Mouse (Mus musculus): Measurements from ENCODE around the gene Nup93. TPM values are rescaled to one million over a fixed set of nuclear protein-coding genes. Genes with fewer than 3 reads are reported as not detected.

Nup93 gene
- polyA plus RNA-seq, 1 experiment from 2014 or later: 60.9 TPM

DNA sequence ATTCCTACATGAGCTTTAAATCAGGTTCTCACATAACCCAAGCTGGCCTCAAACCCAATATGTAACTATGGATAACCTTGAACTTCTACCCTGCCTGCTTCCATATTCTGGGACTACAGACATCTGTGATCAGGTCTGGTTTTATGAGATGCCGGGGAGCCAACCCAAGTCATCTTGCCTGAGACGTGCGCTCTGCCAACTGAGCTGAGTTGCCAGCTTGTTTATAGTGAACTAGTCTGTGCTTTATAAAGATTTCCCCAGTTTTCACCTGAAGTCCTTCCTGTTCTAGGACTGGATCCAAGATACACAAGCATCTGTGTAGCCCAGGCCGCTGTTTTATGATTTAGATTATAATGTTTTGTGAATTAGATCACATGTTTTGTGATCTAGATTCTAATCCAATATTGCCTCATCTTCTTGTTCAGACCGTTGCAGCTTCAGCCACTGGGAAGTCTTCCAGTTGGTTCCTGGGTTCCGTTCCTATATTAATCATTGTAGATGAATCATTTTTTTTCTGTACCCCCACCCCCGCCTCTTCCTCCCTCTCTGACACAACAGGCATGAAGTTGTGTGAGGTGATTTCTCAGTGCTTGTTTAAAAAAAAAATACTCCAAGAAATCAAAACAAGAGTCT lies 19.7 kb upstream of the Nup93 start:
- Histone ChIP-seq H3K27ac (replicated peaks; ENCODE audit: low read depth, low read length) (no peak overlapping the region), H3K9ac (ENCODE audit: low read depth, low read length) (no peak overlapping the region), H3K27me3 (replicated peaks; ENCODE audit: control insufficient read depth, insufficient read depth, low read length) (no peaks in the 10 kb centered on the region), H3K36me3 (ENCODE audit: control insufficient read depth, insufficient read depth, low read length) (no peaks in the 10 kb centered on the region), H3K9me3 (ENCODE audit: control insufficient read depth, low read length) (no peaks in the 10 kb centered on the region), H3K4me2 (ENCODE audit: low read depth, low read length) (no peak overlapping the region), H3K4me1 (ENCODE audit: control insufficient read depth, insufficient read depth, low read length) (no peaks in the 10 kb centered on the region), H3K4me3 (ENCODE audit: low read depth, low read length) (no peak overlapping the region)
- DNase-seq (ENCODE audit: low spot score) (no peak), ATAC-seq (ENCODE audit: low read depth) (no peak)
- WGBS: 80% methylated on average over 7 of the region's 7 CpGs

DNA sequence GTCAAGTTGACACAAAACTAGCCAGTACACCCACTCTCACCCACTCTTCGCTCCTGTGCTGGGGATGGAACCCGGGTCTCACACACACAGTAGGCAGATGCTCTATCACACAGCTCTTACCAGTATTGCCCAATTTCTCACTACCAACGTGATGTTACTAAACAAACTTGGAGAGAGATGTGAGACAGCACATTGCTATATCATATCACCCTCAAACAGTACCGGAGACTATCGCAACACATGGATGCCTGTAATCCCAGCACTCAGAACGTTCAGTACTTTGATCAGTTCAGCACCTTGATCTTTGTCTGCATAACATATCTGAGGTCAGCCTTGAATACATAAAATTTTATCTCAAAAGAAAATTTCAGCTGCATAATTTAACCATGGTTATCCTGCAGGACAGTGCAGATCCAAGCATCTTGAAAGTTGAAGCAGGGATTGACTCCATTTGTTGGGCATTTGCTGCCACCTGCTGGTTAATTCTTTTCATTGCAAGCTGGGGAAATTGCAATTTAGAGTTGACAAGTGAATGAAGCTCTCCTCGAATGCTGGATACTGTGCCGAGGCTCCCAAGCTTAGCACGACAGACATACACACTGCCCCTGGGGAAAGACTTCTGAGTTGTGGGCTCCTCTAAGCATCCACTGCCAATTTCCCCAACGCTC lies 15.0 kb upstream of the Nup93 start:
- 0 out of 2 replicates have a peak overlapping the region, but pooled peaks have one; percentile 35 for H3K9ac ChIP-seq (ENCODE audit: low read depth, low read length)
- no peaks in the 10 kb centered on the region for H3K36me3 ChIP-seq (ENCODE audit: control insufficient read depth, insufficient read depth, low read length)
- ATAC-seq (ENCODE audit: low read depth): peak; percentile 57
- peak; percentile 72 for DNase-seq (ENCODE audit: low spot score)
- H3K27ac ChIP-seq (replicated peaks; ENCODE audit: low read depth, low read length): no peak overlapping the region
- no peak overlapping the region for H3K4me3 ChIP-seq (ENCODE audit: low read depth, low read length)
- H3K4me2 ChIP-seq (ENCODE audit: low read depth, low read length): peak overlapping the region; percentile 20
- WGBS: 42% methylated on average over 10 of the region's 10 CpGs
- H3K27me3 ChIP-seq (replicated peaks; ENCODE audit: control insufficient read depth, insufficient read depth, low read length): no peaks in the 10 kb centered on the region
- H3K9me3 ChIP-seq (ENCODE audit: control insufficient read depth, low read length): no peaks in the 10 kb centered on the region
- no peaks in the 10 kb centered on the region for H3K4me1 ChIP-seq (ENCODE audit: control insufficient read depth, insufficient read depth, low read length)

DNA sequence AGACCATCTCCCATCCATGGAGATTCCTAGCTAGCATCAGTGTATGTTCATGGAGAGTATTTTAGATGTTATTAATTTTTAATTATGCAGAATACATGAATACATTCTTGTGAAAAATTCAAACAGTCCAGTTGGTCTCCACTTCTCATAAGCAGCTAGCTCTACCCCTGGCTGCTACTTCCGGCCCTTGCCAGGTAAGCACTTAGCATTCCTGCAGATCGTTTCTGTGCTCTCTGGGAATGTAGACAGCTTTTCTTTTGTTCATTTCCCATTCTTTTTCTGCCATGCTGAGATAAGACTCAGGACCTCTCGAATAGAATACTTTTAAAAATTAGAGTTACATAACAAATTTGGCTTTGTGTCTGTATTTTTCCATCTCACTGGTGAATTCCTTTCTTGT lies 10.3 kb upstream of the Nup93 start:
- WGBS: 68% methylated on average over 3 of the region's 3 CpGs
- DNase-seq (ENCODE audit: low spot score) (no peak), ATAC-seq (ENCODE audit: low read depth) (no peak)
- H3K9me3 ChIP-seq (ENCODE audit: control insufficient read depth, low read length): no peaks in the 10 kb centered on the region
- no peak overlapping the region for H3K4me3 ChIP-seq (ENCODE audit: low read depth, low read length)
- no peaks in the 10 kb centered on the region for H3K4me1 ChIP-seq (ENCODE audit: control insufficient read depth, insufficient read depth, low read length)
- H3K27me3 ChIP-seq (replicated peaks; ENCODE audit: control insufficient read depth, insufficient read depth, low read length): no peaks in the 10 kb centered on the region; the same call in 1 of the 2 replicates
- H3K36me3 ChIP-seq (ENCODE audit: control insufficient read depth, insufficient read depth, low read length): no peaks in the 10 kb centered on the region
- no peak overlapping the region for H3K4me2 ChIP-seq (ENCODE audit: low read depth, low read length)
- H3K9ac ChIP-seq (ENCODE audit: low read depth, low read length): no peak overlapping the region
- no peak overlapping the region for H3K27ac ChIP-seq (replicated peaks; ENCODE audit: low read depth, low read length)

DNA sequence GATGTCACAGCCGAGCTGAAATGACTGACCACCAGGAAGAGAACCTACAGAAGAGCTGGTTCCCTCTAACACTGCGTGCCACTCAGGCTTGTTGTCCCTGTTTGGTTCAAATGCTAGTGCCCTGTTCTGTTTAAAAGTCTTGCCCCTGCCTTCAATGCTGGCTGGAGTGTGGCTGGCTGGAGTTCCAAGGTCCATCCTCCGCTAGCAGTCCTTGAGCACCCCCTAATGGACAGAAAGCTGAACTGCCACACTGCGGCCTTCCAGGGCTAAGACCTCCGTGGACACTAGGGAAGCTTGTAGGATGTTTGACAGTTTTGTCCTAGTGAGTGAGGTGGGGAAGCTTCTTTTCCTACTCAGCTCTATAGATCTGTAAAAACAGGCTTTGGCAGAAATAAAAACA lies 8.6 kb upstream of the Nup93 start:
- H3K9me3 ChIP-seq (ENCODE audit: control insufficient read depth, low read length): no peaks in the 10 kb centered on the region
- DNase-seq (ENCODE audit: low spot score) (peak; percentile 60), ATAC-seq (ENCODE audit: low read depth) (0 out of 2 replicates have a peak, but pooled peaks have one; percentile 44)
- WGBS: 23% methylated on average over 5 of the region's 5 CpGs
- no peaks in the 10 kb centered on the region; the same call in 1 of the 2 replicates for H3K27me3 ChIP-seq (replicated peaks; ENCODE audit: control insufficient read depth, insufficient read depth, low read length)
- no peak overlapping the region for H3K4me3 ChIP-seq (ENCODE audit: low read depth, low read length)
- H3K9ac ChIP-seq (ENCODE audit: low read depth, low read length): no peak overlapping the region
- H3K27ac ChIP-seq (replicated peaks; ENCODE audit: low read depth, low read length): no peak overlapping the region
- H3K4me2 ChIP-seq (ENCODE audit: low read depth, low read length): no peak overlapping the region
- H3K4me1 ChIP-seq (ENCODE audit: control insufficient read depth, insufficient read depth, low read length): no peaks in the 10 kb centered on the region
- no peaks in the 10 kb centered on the region for H3K36me3 ChIP-seq (ENCODE audit: control insufficient read depth, insufficient read depth, low read length)

DNA sequence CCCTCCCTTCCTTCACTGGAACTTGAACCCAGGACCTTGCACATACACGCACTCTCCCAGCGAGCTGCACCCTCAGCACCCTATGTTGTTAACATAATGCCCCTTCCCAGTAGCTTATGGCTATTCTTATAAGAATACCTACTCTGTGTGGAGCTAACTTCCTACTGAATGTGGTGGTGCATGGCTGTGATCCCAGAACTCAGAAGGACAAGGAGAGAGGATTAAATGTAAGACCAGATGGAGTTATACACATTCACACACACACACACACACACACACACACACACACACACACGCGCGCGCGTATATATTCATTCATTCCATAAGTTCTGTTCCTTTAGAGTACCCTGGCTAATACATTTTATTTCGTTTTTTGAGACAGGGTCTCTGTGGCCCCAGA lies 8.1 kb upstream of the Nup93 start:
- no peak overlapping the region for H3K27ac ChIP-seq (replicated peaks; ENCODE audit: low read depth, low read length)
- H3K4me1 ChIP-seq (ENCODE audit: control insufficient read depth, insufficient read depth, low read length): no peaks in the 10 kb centered on the region
- no peak overlapping the region for H3K4me2 ChIP-seq (ENCODE audit: low read depth, low read length)
- no peak overlapping the region for H3K9ac ChIP-seq (ENCODE audit: low read depth, low read length)
- H3K27me3 ChIP-seq (replicated peaks; ENCODE audit: control insufficient read depth, insufficient read depth, low read length): no peaks in the 10 kb centered on the region; the same call in 1 of the 2 replicates
- H3K4me3 ChIP-seq (ENCODE audit: low read depth, low read length): no peak overlapping the region
- no peaks in the 10 kb centered on the region for H3K9me3 ChIP-seq (ENCODE audit: control insufficient read depth, low read length)
- WGBS: 64% methylated on average over 8 of the region's 8 CpGs
- ATAC-seq (ENCODE audit: low read depth) (no peak), DNase-seq (ENCODE audit: low spot score) (no peak)
- no peaks in the 10 kb centered on the region for H3K36me3 ChIP-seq (ENCODE audit: control insufficient read depth, insufficient read depth, low read length)

DNA sequence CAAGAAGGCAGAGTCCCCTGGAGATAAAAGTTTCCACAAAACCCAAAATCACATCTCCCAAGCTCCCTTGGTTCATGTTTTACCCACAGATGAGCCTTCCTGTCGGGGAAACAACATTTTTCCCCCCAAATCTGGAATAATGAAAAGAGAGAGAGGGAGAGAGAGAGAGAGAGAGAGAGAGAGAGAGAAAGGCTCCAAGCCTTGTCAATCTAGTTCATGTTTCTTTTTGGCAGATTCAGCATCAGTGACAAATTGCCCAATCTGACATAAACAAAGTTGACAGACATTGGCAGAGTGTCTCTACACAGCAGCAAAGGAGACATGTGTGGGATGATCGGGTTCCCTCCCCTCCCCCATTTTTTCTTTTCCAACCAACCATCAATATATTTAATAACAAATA lies 6.9 kb upstream of the Nup93 start:
- ATAC-seq (ENCODE audit: low read depth): no peak
- WGBS: 64% methylated on average over 2 of the region's 2 CpGs
- H3K4me3 ChIP-seq (ENCODE audit: low read depth, low read length): no peak overlapping the region
- H3K4me1 ChIP-seq (ENCODE audit: control insufficient read depth, insufficient read depth, low read length): no peaks in the 10 kb centered on the region
- no peak for DNase-seq (ENCODE audit: low spot score)
- H3K9ac ChIP-seq (ENCODE audit: low read depth, low read length): no peak overlapping the region
- H3K27ac ChIP-seq (replicated peaks; ENCODE audit: low read depth, low read length): no peak overlapping the region
- no peaks in the 10 kb centered on the region for H3K36me3 ChIP-seq (ENCODE audit: control insufficient read depth, insufficient read depth, low read length)
- no peaks in the 10 kb centered on the region for H3K9me3 ChIP-seq (ENCODE audit: control insufficient read depth, low read length)
- H3K27me3 ChIP-seq (replicated peaks; ENCODE audit: control insufficient read depth, insufficient read depth, low read length): no peaks in the 10 kb centered on the region; the same call in 1 of the 2 replicates
- no peak overlapping the region for H3K4me2 ChIP-seq (ENCODE audit: low read depth, low read length)

DNA sequence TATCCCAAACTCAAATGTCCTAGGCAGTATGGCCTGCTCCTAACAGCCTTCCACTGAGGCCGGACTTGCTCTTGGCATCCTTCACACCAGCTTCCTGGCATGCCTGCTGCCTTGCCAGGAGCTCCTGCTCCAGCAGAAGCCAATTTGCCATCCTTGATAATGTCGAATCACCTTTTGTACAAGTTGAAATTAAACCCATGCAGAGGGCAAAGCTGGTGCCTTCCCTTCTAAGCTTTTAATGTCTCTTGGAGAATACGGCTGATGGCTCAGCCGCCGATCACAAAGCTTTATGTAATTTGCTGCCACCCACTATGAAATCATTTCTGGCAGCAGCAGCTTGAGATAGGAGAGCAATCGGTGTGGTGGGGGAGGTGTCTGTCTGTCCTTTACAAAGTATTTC lies 4.7 kb upstream of the Nup93 start:
- H3K4me1 ChIP-seq (ENCODE audit: control insufficient read depth, insufficient read depth, low read length): no peaks in the 10 kb centered on the region
- no peaks in the 10 kb centered on the region for H3K36me3 ChIP-seq (ENCODE audit: control insufficient read depth, insufficient read depth, low read length)
- no peaks in the 10 kb centered on the region for H3K9me3 ChIP-seq (ENCODE audit: control insufficient read depth, low read length)
- H3K4me2 ChIP-seq (ENCODE audit: low read depth, low read length): no peak overlapping the region
- ATAC-seq (ENCODE audit: low read depth): no peak
- WGBS: 67% methylated on average over 6 of the region's 6 CpGs
- H3K27me3 ChIP-seq (replicated peaks; ENCODE audit: control insufficient read depth, insufficient read depth, low read length): no peaks in the 10 kb centered on the region; the same call in 1 of the 2 replicates
- H3K27ac ChIP-seq (replicated peaks; ENCODE audit: low read depth, low read length): no peak overlapping the region
- DNase-seq (ENCODE audit: low spot score): no peak
- no peak overlapping the region for H3K9ac ChIP-seq (ENCODE audit: low read depth, low read length)
- no peak overlapping the region for H3K4me3 ChIP-seq (ENCODE audit: low read depth, low read length)

DNA sequence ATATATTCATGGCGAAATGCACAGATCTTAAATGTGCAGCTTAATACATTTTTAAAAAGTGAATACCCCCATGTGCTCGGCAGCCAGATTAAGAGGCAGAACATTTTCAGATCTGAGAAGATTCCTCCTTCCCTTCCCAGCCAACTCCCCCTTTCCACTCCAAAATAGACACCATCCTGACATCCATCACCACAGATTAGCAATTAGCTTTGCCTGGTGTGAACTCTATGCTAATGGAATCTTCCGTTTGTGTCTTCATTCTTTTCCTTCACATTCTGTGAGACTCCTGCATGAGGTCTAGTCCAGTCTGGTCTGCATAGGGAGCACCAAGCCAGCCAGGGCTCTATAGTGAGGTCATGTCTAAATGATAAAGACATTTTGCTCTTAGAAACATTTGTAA lies 4.1 kb upstream of the Nup93 start:
- Histone ChIP-seq H3K36me3 (ENCODE audit: control insufficient read depth, insufficient read depth, low read length) (no peaks in the 10 kb centered on the region), H3K4me3 (ENCODE audit: low read depth, low read length) (no peak overlapping the region), H3K4me1 (ENCODE audit: control insufficient read depth, insufficient read depth, low read length) (no peaks in the 10 kb centered on the region; the same call in 1 of the 2 replicates), H3K9ac (ENCODE audit: low read depth, low read length) (no peak overlapping the region), H3K27me3 (replicated peaks; ENCODE audit: control insufficient read depth, insufficient read depth, low read length) (no peaks in the 10 kb centered on the region; the same call in 1 of the 2 replicates), H3K9me3 (ENCODE audit: control insufficient read depth, low read length) (no peaks in the 10 kb centered on the region), H3K27ac (replicated peaks; ENCODE audit: low read depth, low read length) (no peak overlapping the region), H3K4me2 (ENCODE audit: low read depth, low read length) (no peak overlapping the region)
- ATAC-seq (ENCODE audit: low read depth): no peak
- WGBS: 68% methylated on average over 3 of the region's 3 CpGs
- no peak for DNase-seq (ENCODE audit: low spot score)

All from embryonic facial prominence, embryonic 14.5 days (tissue).